Mouse (Mus musculus) hindbrain, embryonic 16.5 days (tissue): ENCODE measurements around the gene Naa35. TPM values are rescaled to one million over a fixed set of nuclear protein-coding genes. Genes with fewer than 3 reads are reported as not detected.

Experiments used
- ATAC-seq: fragments of 200-750 bp; cut with Nextera tagmentation; 2 replicates; pipeline ENCODE4 v1.8.0; 2017; ENCODE audit warnings: moderate TSS enrichment, moderate library complexity
- H3K27ac ChIP-seq: fragments of 300-500 bp; sonication (generic); 2 replicates; pipeline ENCODE4 v1.5.1; 2014; ENCODE audit warnings: low read depth, mild to moderate bottlenecking, control low read depth, low read length, moderate library complexity
- H3K27me3 ChIP-seq: fragments of 300-500 bp; sonication (generic); replicated peaks from 2 replicates; pipeline ENCODE4 v1.6.1; 2014; ENCODE audit warnings: low read length; ENCODE audit not compliant: control insufficient read depth, insufficient read depth
- H3K36me3 ChIP-seq: fragments of 300-500 bp; sonication (generic); 2 replicates; pipeline ENCODE4 v1.6.1; 2014; ENCODE audit warnings: mild to moderate bottlenecking, low read length, moderate library complexity, mixed read lengths; ENCODE audit not compliant: control insufficient read depth, insufficient read depth
- H3K4me1 ChIP-seq: fragments of 300-500 bp; sonication (generic); 2 replicates; pipeline ENCODE4 v1.6.1; 2014; ENCODE audit warnings: low read depth, low read length; ENCODE audit not compliant: control insufficient read depth, insufficient read depth
- H3K4me2 ChIP-seq: fragments of 300-500 bp; sonication (generic); 2 replicates; pipeline ENCODE4 v1.6.1; 2014; ENCODE audit warnings: mild to moderate bottlenecking, low read length, control low read depth, moderate library complexity
- H3K4me3 ChIP-seq: fragments of 300-500 bp; sonication (generic); 2 replicates; pipeline ENCODE4 v1.5.1; 2014; ENCODE audit warnings: mild to moderate bottlenecking, low read length, control low read depth, moderate library complexity
- H3K9ac ChIP-seq: fragments of 300-500 bp; sonication (generic); 2 replicates; pipeline ENCODE4 v1.6.1; 2014; ENCODE audit warnings: low read depth, mild to moderate bottlenecking, control low read depth, low read length, moderate library complexity
- H3K9me3 ChIP-seq: fragments of 300-500 bp; sonication (generic); 2 replicates; pipeline ENCODE4 v1.6.1; 2014; ENCODE audit warnings: mild to moderate bottlenecking, low read length, moderate library complexity; ENCODE audit not compliant: control insufficient read depth
- WGBS: fragments of 180-500 bp; shearing (Covaris S2); extraction: QIAGEN DNeasy Blood & Tissue Kit; methylation state at CpG from one replicate; pipeline ENCODE4 v1.1.7; 2014; 5-methylcytosine and 5-hydroxymethylcytosine counted together
- polyA plus RNA-seq: library from polyadenylated mRNA; unstranded; fragments of >200 nt; fragmentation: Nextera tagmentation; extraction: Ambion mirVana; gene quantifications from 2 replicates; pipeline ENCODE4 v1.2.1, GENCODE M21; 2015

The Naa35 gene
- polyA plus RNA-seq, 1 experiment from 2014 or later = 118 TPM

GRCm38 (mm10) chr13:59615152-59615551 is 30.1 kb downstream of the Naa35 start:
- Histone ChIP-seq H3K27ac (no peak overlapping the region), H3K9me3 (no peaks in the 10 kb centered on the region), H3K4me1 (no peaks in the 10 kb centered on the region), H3K36me3 (peaks cover 35% of the 10 kb centered on the region), H3K4me3 (no peak overlapping the region), H3K9ac (no peak overlapping the region), H3K27me3 (no peaks in the 10 kb centered on the region), H3K4me2 (no peak overlapping the region)
- WGBS = 89% methylated on average over 4 of the region's 4 CpGs
- ATAC-seq = no peak

DNA sequence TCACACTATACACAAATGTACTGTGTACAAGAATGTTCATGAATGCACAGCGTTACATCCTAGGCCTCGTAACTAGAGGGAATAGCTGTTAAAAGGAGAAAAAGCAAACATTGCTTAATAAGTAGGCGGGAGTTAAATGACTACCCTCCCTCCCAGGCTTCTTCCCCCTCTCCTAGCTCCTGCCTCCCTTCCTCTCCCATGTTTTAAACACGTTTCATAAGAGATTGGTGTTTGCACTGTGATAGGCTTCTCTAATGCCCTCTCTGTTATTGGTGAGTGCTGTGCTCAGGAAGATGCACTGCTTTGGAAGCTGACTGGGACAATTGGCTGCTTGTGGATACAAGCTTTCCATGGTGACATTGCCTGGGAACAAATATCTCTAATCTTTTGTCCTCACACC is 30.5 kb downstream of the Naa35 start:
- Histone ChIP-seq H3K27ac (no peak overlapping the region), H3K9me3 (no peaks in the 10 kb centered on the region), H3K4me3 (no peak overlapping the region), H3K36me3 (peaks cover 33% of the 10 kb centered on the region), H3K4me1 (no peaks in the 10 kb centered on the region), H3K27me3 (no peaks in the 10 kb centered on the region), H3K4me2 (no peak overlapping the region), H3K9ac (no peak overlapping the region)
- no peak for ATAC-seq
- WGBS = 92% methylated on average over 4 of the region's 4 CpGs

DNA sequence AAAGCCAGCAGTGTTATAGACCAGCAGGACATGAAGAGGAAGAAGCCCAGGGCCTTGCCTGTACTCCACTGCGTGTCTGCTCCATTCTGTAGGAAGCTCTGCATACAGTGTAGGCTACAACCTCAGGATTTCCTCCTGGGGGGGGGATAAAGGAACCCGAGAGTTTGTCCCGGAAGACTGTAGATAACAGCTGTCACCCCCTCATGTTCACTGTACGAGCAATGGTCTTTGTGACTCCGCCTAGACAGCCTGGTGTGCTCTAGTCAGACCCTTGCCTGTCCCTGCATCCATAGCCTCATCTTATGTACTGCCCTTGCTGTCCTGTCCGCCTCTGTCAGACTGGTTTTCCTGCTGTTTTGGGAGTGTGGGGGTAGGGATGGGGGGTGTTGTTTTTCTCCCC is 33.4 kb downstream of the Naa35 start:
- Histone ChIP-seq H3K4me1 (no peaks in the 10 kb centered on the region), H3K4me3 (no peak overlapping the region), H3K9ac (no peak overlapping the region), H3K27ac (no peak overlapping the region), H3K27me3 (no peaks in the 10 kb centered on the region), H3K4me2 (no peak overlapping the region), H3K36me3 (peaks cover 45% of the 10 kb centered on the region), H3K9me3 (no peaks in the 10 kb centered on the region)
- no peak for ATAC-seq
- WGBS = 95% methylated on average over 6 of the region's 6 CpGs

DNA sequence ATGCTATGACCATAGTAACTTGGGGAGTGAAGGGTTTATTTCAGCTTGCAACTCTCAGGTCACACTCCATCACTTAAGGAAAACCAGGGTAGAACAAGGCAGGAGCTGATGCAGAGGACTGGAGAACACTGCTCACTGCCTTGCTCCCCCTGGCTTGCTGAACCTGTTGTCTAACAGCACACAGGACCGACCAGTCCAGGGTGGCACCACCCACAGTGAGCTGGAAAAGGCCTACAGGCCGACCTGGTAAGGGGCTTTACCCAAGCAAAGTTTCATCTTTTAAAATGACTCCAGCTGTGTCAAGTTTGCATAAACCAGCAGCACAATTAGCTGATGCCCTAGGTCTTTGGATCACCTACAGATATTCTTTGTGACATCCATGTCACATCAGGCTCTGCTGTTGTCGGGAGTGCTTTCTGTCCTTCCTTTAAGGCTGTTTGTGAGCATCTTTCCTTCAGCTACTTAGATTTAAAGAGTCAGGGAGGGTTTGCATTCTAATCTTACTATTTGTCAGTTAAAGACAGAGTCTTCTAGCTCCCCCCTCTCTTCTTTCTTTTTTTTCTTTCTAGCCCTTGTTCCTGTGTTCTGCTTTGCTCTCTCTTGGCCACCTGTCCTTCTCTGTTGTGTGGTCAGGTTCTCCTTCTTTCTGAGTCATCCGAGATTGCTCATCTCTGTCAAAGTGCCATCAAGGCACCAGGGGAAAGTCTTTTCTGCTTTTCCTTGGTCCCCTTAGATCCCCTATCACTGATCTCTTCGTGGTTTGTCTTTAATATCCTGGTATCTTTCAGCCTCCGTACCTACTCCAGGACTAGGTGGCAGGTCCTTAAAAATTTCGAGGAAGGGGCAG is 36.8 kb downstream of the Naa35 start:
- no peak overlapping the region for H3K9ac ChIP-seq
- no peak overlapping the region for H3K4me3 ChIP-seq
- ATAC-seq = no peak
- WGBS = 93% methylated on average over 7 of the region's 7 CpGs
- no peaks in the 10 kb centered on the region for H3K9me3 ChIP-seq
- H3K4me1 ChIP-seq = no peaks in the 10 kb centered on the region
- H3K27ac ChIP-seq = no peak overlapping the region
- H3K4me2 ChIP-seq = no peak overlapping the region
- H3K36me3 ChIP-seq = peaks cover 50% of the 10 kb centered on the region
- H3K27me3 ChIP-seq = no peaks in the 10 kb centered on the region

- H3K36me3 ChIP-seq = peaks cover 45% of the 10 kb centered on the region
- no peak overlapping the region for H3K27ac ChIP-seq
Measured at GRCm38 (mm10) chr13:59624389-59624788, 39.3 kb downstream of the Naa35 start.

GRCm38 (mm10) chr13:59624903-59625302 is 39.8 kb downstream of the Naa35 start:
- no peaks in the 10 kb centered on the region for H3K9me3 ChIP-seq
- ATAC-seq = no peak
- H3K27ac ChIP-seq = no peak overlapping the region
- peaks cover 50% of the 10 kb centered on the region for H3K36me3 ChIP-seq
- no peak overlapping the region for H3K4me2 ChIP-seq
- H3K4me3 ChIP-seq = no peak overlapping the region
- H3K27me3 ChIP-seq = no peaks in the 10 kb centered on the region
- 92% methylated on average over 5 of the region's 5 CpGs for WGBS
- no peak overlapping the region for H3K9ac ChIP-seq
- no peaks in the 10 kb centered on the region for H3K4me1 ChIP-seq

More at GRCm38 (mm10) chr13:59624389-59624788, 39.3 kb downstream of the Naa35 start:
- 89% methylated on average over 3 of the region's 3 CpGs for WGBS
- H3K9ac ChIP-seq = no peak overlapping the region
- ATAC-seq = no peak
- H3K9me3 ChIP-seq = no peaks in the 10 kb centered on the region
- H3K27me3 ChIP-seq = no peaks in the 10 kb centered on the region
- H3K4me1 ChIP-seq = no peaks in the 10 kb centered on the region
- no peak overlapping the region for H3K4me2 ChIP-seq
- no peak overlapping the region for H3K4me3 ChIP-seq

- no peak for ATAC-seq
- no peaks in the 10 kb centered on the region for H3K9me3 ChIP-seq
- H3K4me3 ChIP-seq = no peak overlapping the region
- WGBS = 93% methylated on average over 7 of the region's 7 CpGs
- no peaks in the 10 kb centered on the region for H3K4me1 ChIP-seq
- no peak overlapping the region for H3K27ac ChIP-seq
- no peaks in the 10 kb centered on the region for H3K27me3 ChIP-seq
- H3K36me3 ChIP-seq = peaks cover 48% of the 10 kb centered on the region
- no peak overlapping the region for H3K4me2 ChIP-seq
- no peak overlapping the region for H3K9ac ChIP-seq
Measured at GRCm38 (mm10) chr13:59626739-59627138, 41.7 kb downstream of the Naa35 start.

GRCm38 (mm10) chr13:59634637-59635036 is 49.6 kb downstream of the Naa35 start:
- Histone ChIP-seq H3K27ac (no peak overlapping the region), H3K27me3 (no peaks in the 10 kb centered on the region), H3K4me2 (no peak overlapping the region), H3K4me1 (no peaks in the 10 kb centered on the region), H3K9ac (no peak overlapping the region), H3K36me3 (peaks cover 39% of the 10 kb centered on the region), H3K4me3 (no peak overlapping the region), H3K9me3 (no peaks in the 10 kb centered on the region)
- ATAC-seq = no peak
- WGBS = 73% methylated on average over 5 of the region's 5 CpGs

DNA sequence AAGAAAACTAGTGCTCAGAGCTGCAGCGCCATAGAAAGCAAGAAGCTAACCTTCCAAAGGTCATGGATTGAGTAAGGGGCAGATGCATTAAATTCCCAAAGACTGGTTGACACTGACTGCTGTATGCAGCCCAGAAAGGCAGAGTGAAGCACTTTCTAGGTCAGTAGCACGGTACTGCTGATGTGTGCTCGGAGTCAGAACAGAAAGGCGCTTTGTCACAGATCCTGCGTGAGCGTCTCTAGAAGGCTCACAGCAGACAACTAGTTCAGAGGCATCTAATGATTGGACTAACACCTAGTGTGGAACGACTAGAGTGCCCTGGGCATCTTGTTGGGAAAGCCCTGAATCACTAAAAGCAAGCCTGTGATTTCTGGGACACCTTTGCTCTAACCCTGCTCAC is 52.7 kb downstream of the Naa35 start:
- H3K4me2 ChIP-seq = no peak overlapping the region
- H3K27ac ChIP-seq = no peak overlapping the region
- H3K27me3 ChIP-seq = no peaks in the 10 kb centered on the region
- ATAC-seq = no peak
- WGBS = 89% methylated on average over 7 of the region's 7 CpGs
- no peak overlapping the region for H3K9ac ChIP-seq
- no peaks in the 10 kb centered on the region for H3K9me3 ChIP-seq
- H3K36me3 ChIP-seq = peaks cover 19% of the 10 kb centered on the region
- H3K4me3 ChIP-seq = no peak overlapping the region
- H3K4me1 ChIP-seq = no peaks in the 10 kb centered on the region
